Mouse (Mus musculus) embryonic fibroblast, embryonic 13.5 days (primary cell): ENCODE measurements around the gene Slc35f4.

ENCODE experiments used
- CTCF ChIP-seq: IDR thresholded peaks from 2 replicates; pipeline ENCODE4 v1.5.1; 2011; ENCODE audit warnings: mild to moderate bottlenecking, control low read depth, low read length, moderate library complexity, borderline replicate concordance; ENCODE audit not compliant: insufficient read depth
- POLR2A ChIP-seq: IDR thresholded peaks from 2 replicates; pipeline ENCODE4 v1.6.1; 2011; ENCODE audit warnings: low read depth, mild to moderate bottlenecking, control low read depth, low read length, moderate library complexity

GRCm38 (mm10) chr14:49492506-49492905, 33.3 kb downstream of the Slc35f4 start:
- TF ChIP-seq CTCF (no peak), POLR2A (no peak)
